Mouse (Mus musculus) ES-Bruce4 (cell line): ENCODE results near the gene Mcfd2.

Experiments
- CTCF ChIP-seq: IDR thresholded peaks from one replicate; pipeline ENCODE4 v1.8.1; 2011; ENCODE audit warnings: low read depth, low read length
- EP300 ChIP-seq: IDR thresholded peaks from 2 replicates; pipeline ENCODE4 v1.6.1; 2011; ENCODE audit warnings: low read depth, low read length; ENCODE audit not compliant: insufficient read depth
- POLR2A ChIP-seq: IDR thresholded peaks from one replicate; pipeline ENCODE4 v1.8.1; 2011; ENCODE audit warnings: low read length; ENCODE audit not compliant: insufficient read depth

- TF ChIP-seq EP300 (no peak), CTCF (no peak), POLR2A (no peak)
These were observed 47.5 kb upstream of the Mcfd2 start for GRCm38 (mm10) chr17:87312924-87313870.
